Mouse (Mus musculus): ENCODE data around the gene Invs. TPM values are rescaled to one million over a fixed set of nuclear protein-coding genes. Genes with fewer than 3 reads are reported as not detected.

Invs gene
- total and polyA plus RNA-seq, 3 experiments, result 2.5 to 2.7 TPM; not detected in 1

DNA sequence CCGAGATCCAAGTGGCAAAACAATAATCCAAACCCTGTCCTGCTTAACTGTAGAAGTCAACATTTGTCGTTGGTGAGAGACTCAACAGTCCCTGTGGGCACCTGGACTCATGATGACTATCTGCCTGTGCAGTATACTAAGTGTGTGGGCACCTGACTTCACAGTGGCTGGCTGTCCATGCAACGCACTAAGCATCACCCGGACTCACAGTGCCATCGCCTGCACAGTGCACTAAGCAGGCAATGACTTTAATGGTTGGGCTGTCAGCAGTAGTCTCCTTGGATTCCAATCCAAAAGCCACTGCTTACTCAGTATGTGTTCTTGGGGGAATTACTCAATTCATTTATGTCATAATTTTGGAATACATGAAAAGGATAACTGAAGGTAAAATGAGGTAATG is 102.9 kb downstream of the Invs start:
- no peak for TF ChIP-seq ELF1 (IDR thresholded peaks at IDR 0.05; ENCODE audit: low read depth, low read length)
- no peak for TF ChIP-seq TCF12 (IDR thresholded peaks at IDR 0.05; ENCODE audit: low read depth, low read length)
- TF ChIP-seq KAT2A (conservative IDR thresholded peaks at IDR 0.05; ENCODE audit: low read depth, low read length), result no peak
- TF ChIP-seq CHD1 (IDR thresholded peaks at IDR 0.05; ENCODE audit: low read depth, low read length), result no peak
- no peak for TF ChIP-seq POLR2AphosphoS5 (IDR thresholded peaks at IDR 0.05; ENCODE audit: borderline replicate concordance, low read depth, low read length)
- TF ChIP-seq POLR2A (IDR thresholded peaks at IDR 0.05; ENCODE audit: control insufficient read depth in 1 of 2, insufficient read depth in 1 of 2, low read depth in 1 of 2, low read length in 2 of 2, poor library complexity in 1 of 2), result no peak
- no peak for TF ChIP-seq CTCF (IDR thresholded peaks at IDR 0.05 in 2 of 3, conservative IDR thresholded peaks at IDR 0.05 in 1 of 3; ENCODE audit: control insufficient read depth in 1 of 3, insufficient read depth in 1 of 3, low read depth in 2 of 3, low read length in 3 of 3, poor library complexity in 1 of 3, severe bottlenecking in 1 of 3)
- TF ChIP-seq GATA1 (IDR thresholded peaks at IDR 0.05; ENCODE audit: low read depth, low read length), result no peak
- TF ChIP-seq POLR2AphosphoS2 (IDR thresholded peaks at IDR 0.05; ENCODE audit: low read length), result no peak
- no peak for TF ChIP-seq RAD21 (IDR thresholded peaks at IDR 0.05; ENCODE audit: low read depth, low read length)
- no peak for TF ChIP-seq ZMIZ1 (IDR thresholded peaks at IDR 0.05; ENCODE audit: low read depth, low read length)
- TF ChIP-seq SMC3 (IDR thresholded peaks at IDR 0.05; ENCODE audit: low read depth, low read length), result no peak
- TF ChIP-seq RCOR1 (IDR thresholded peaks at IDR 0.05; ENCODE audit: low read depth, low read length), result no peak
- no peak for TF ChIP-seq MXI1 (IDR thresholded peaks at IDR 0.05; ENCODE audit: low read depth, low read length)
- no peak for TF ChIP-seq MAX (IDR thresholded peaks at IDR 0.05; ENCODE audit: low read length)
- TF ChIP-seq EP300 (IDR thresholded peaks at IDR 0.05; ENCODE audit: low read depth in 1 of 2, low read length in 2 of 2), result no peak
- no peak for TF ChIP-seq NRF1 (IDR thresholded peaks at IDR 0.05; ENCODE audit: insufficient read depth, low read depth, low read length, poor library complexity, severe bottlenecking)
- H3K79me2 ChIP-seq (ENCODE audit: control insufficient read depth, insufficient read depth, low read length, poor library complexity), result no peaks in the 10 kb centered on the region
- no peak overlapping the region for H3K27ac ChIP-seq (ENCODE audit: control insufficient read depth, low read depth, low read length)
- H3K9ac ChIP-seq (ENCODE audit: control insufficient read depth, low read depth, low read length, poor library complexity, severe bottlenecking), result no peak overlapping the region
- no peaks in the 10 kb centered on the region for H3K27me3 ChIP-seq (ENCODE audit: control insufficient read depth in 1 of 2, insufficient read depth in 2 of 2, low read length in 2 of 2)
- DNase-seq (ENCODE audit: low read depth, low spot score), result no peak
- H3K4me3 ChIP-seq (ENCODE audit: control insufficient read depth in 1 of 2, insufficient read depth in 1 of 2, low read depth in 2 of 2, low read length in 2 of 2), result no peak overlapping the region
- no peaks in the 10 kb centered on the region for H3K36me3 ChIP-seq (ENCODE audit: control insufficient read depth in 1 of 2, insufficient read depth in 2 of 2, low read length in 2 of 2)
- H3K4me1 ChIP-seq (ENCODE audit: control insufficient read depth in 1 of 2, insufficient read depth in 2 of 2, low read length in 2 of 2), result no peaks in the 10 kb centered on the region
- no peaks in the 10 kb centered on the region for H3K9me3 ChIP-seq (replicated peaks; ENCODE audit: insufficient read depth, low read length)

- no peaks in the 10 kb centered on the region for H3K4me1 ChIP-seq (ENCODE audit: control insufficient read depth in 1 of 2, insufficient read depth in 2 of 2, low read length in 2 of 2)
- no peaks in the 10 kb centered on the region for H3K9me3 ChIP-seq (replicated peaks; ENCODE audit: insufficient read depth, low read length)
- H3K27me3 ChIP-seq (ENCODE audit: control insufficient read depth in 1 of 2, insufficient read depth in 2 of 2, low read length in 2 of 2), result no peaks in the 10 kb centered on the region
- no peaks in the 10 kb centered on the region for H3K36me3 ChIP-seq (ENCODE audit: control insufficient read depth in 1 of 2, insufficient read depth in 2 of 2, low read length in 2 of 2)
- H3K27ac ChIP-seq (ENCODE audit: control insufficient read depth, low read depth, low read length), result no peak overlapping the region
- H3K9ac ChIP-seq (ENCODE audit: control insufficient read depth, low read depth, low read length, poor library complexity, severe bottlenecking), result no peak overlapping the region
- no peak overlapping the region for H3K4me3 ChIP-seq (ENCODE audit: control insufficient read depth in 1 of 2, insufficient read depth in 1 of 2, low read depth in 2 of 2, low read length in 2 of 2)
- no peaks in the 10 kb centered on the region for H3K79me2 ChIP-seq (ENCODE audit: control insufficient read depth, insufficient read depth, low read length, poor library complexity)
- peak; percentile 10 for DNase-seq (ENCODE audit: low read depth, low spot score)
- TF ChIP-seq USF2 (IDR thresholded peaks at IDR 0.05; ENCODE audit: borderline replicate concordance in 1 of 2, insufficient read depth in 1 of 2, low read depth in 1 of 2, low read length in 2 of 2) (no peak), GABPA (IDR thresholded peaks at IDR 0.05; ENCODE audit: low read depth, low read length) (no peak), ETS1 (IDR thresholded peaks at IDR 0.05; ENCODE audit: low read depth, low read length) (no peak), UBTF (IDR thresholded peaks at IDR 0.05; ENCODE audit: borderline replicate concordance, insufficient read depth, low read depth, low read length) (no peak), CHD1 (IDR thresholded peaks at IDR 0.05; ENCODE audit: low read depth, low read length) (no peak), EP300 (IDR thresholded peaks at IDR 0.05; ENCODE audit: low read depth in 1 of 2, low read length in 2 of 2) (no peak), USF1 (IDR thresholded peaks at IDR 0.05; ENCODE audit: low read depth, low read length) (no peak), TBP (IDR thresholded peaks at IDR 0.05; ENCODE audit: low read depth, low read length) (no peak), POLR2AphosphoS5 (IDR thresholded peaks at IDR 0.05; ENCODE audit: borderline replicate concordance, low read depth, low read length) (no peak), ZMIZ1 (IDR thresholded peaks at IDR 0.05; ENCODE audit: low read depth, low read length) (no peak), BHLHE40 (IDR thresholded peaks at IDR 0.05; ENCODE audit: borderline replicate concordance, low read depth, low read length) (no peak), MAZ (IDR thresholded peaks at IDR 0.05; ENCODE audit: low read depth, low read length) (no peak), MXI1 (IDR thresholded peaks at IDR 0.05; ENCODE audit: low read depth, low read length) (no peak), SMC3 (IDR thresholded peaks at IDR 0.05; ENCODE audit: low read depth, low read length) (no peak), SIN3A (IDR thresholded peaks at IDR 0.05; ENCODE audit: low read length) (no peak), CHD2 (IDR thresholded peaks at IDR 0.05; ENCODE audit: low read length) (no peak), POLR2AphosphoS2 (IDR thresholded peaks at IDR 0.05; ENCODE audit: low read length) (no peak), TCF12 (IDR thresholded peaks at IDR 0.05; ENCODE audit: low read depth, low read length) (no peak), NRF1 (IDR thresholded peaks at IDR 0.05; ENCODE audit: insufficient read depth, low read depth, low read length, poor library complexity, severe bottlenecking) (no peak), JUND (IDR thresholded peaks at IDR 0.05; ENCODE audit: low read depth, low read length) (no peak)
These were observed 117.4 kb downstream of the Invs start for GRCm38 (mm10) chr4:48396949-48397348.
